Mouse (Mus musculus) lung, postnatal 14 days (tissue): Measurements from ENCODE around the gene Actr6.
"Not testable (repeated sequence)": the region's sequence is repeated elsewhere in the genome, so short reads cannot be mapped to it uniquely, and the experiment has no call there.

Experiments
- DNase-seq: peaks from one replicate; pipeline ENCODE4 v3.0.0; 2021

The Actr6 gene

GRCm38 (mm10) chr10:89678054-89678453, 54.0 kb downstream of the Actr6 start:
- no peak for DNase-seq

- no peak for DNase-seq
Measured at GRCm38 (mm10) chr10:89676609-89677008, 55.5 kb downstream of the Actr6 start.

- DNase-seq: not testable (repeated sequence)
Measured at GRCm38 (mm10) chr10:89670371-89670770, 61.7 kb downstream of the Actr6 start.

- DNase-seq: no peak
Measured at GRCm38 (mm10) chr10:89667571-89667970, 64.5 kb downstream of the Actr6 start.

GRCm38 (mm10) chr10:89665679-89666078, 66.4 kb downstream of the Actr6 start:
- no peak for DNase-seq

- DNase-seq: no peak
Measured at GRCm38 (mm10) chr10:89664977-89665645, 67.0 kb downstream of the Actr6 start.
